Mouse (Mus musculus) C2C12 (cell line): Measurements from ENCODE around the gene Mroh8.

Source experiments
- CTCF ChIP-seq: IDR thresholded peaks from one replicate; pipeline ENCODE4 v1.5.1; 2011; ENCODE audit not compliant: control insufficient read depth, insufficient read depth, insufficient read length
- MAX ChIP-seq: IDR thresholded peaks from one replicate; pipeline ENCODE4 v1.6.1; 2011; ENCODE audit warnings: mild to moderate bottlenecking, control low read depth
- USF1 ChIP-seq: IDR thresholded peaks from one replicate; pipeline ENCODE4 v1.6.1; 2011; ENCODE audit warnings: low read depth, mild to moderate bottlenecking, control low read depth, moderate library complexity

DNA sequence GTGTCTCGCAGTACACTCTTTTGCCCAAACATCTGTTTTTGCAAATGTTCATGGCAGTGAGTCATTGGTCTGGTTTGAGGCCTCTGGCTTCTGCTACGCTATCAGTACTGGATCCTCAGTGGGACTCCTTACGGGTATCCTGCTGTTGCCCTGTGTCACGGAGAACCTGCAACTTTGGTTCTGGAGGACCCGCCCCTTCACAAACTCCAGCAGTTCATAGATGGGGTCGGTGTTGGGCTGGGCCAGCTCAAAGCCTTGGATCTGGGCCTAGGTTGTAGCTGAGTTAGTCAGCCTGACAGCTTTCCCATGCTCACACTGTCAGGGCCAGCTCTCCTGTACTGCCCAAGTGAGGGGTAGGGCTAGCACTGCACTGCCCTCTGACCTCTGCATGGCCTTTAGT, 20.7 kb upstream of the Mroh8 start:
- TF ChIP-seq CTCF (no peak), MAX (no peak), USF1 (no peak)
